ENCODE assay signal across 7 mouse cellular contexts in genomic region chr12:86241604-86242536, GRCm38 (mm10). TPM values are rescaled to one million over a fixed set of nuclear protein-coding genes. Genes with fewer than 3 reads are reported as not detected.
A peak's percentile ranks its signal among the peaks of the same experiment; 100 is the strongest.
DNase-seq lines count a peak whose midpoint lies in the region; ATAC-seq lines count a peak whose summit lies in the region.

Gene Gpatch2l, plus strand, starts transcription at chr12:86241858.

- WGBS in intestine, embryonic 16.5 days: under 1% methylated on average over 58 of the region's 58 CpGs
- 1% methylated on average over 58 of the region's 58 CpGs for WGBS in midbrain, embryonic 11.5 days

- H3K4me2 ChIP-seq in intestine, embryonic 16.5 days (ENCODE audit: low read depth, low read length): peak within 1 kb of the TSS; percentile 87
- peak within 1 kb of the TSS; percentile 93 for H3K4me2 ChIP-seq in midbrain, embryonic 11.5 days

- no peaks in the 10 kb centered on the region for H3K9me3 ChIP-seq in intestine, embryonic 16.5 days (ENCODE audit: control insufficient read depth, low read length)
- H3K9me3 ChIP-seq in midbrain, embryonic 11.5 days (ENCODE audit: control insufficient read depth, low read length): no peaks in the 10 kb centered on the region

- H3K36me3 ChIP-seq in intestine, embryonic 16.5 days (ENCODE audit: control insufficient read depth, insufficient read depth, low read length): peaks cover 5% of the 10 kb centered on the region; the same call in 1 of the 2 replicates
- no peaks in the 10 kb centered on the region for H3K36me3 ChIP-seq in midbrain, embryonic 11.5 days (ENCODE audit: control insufficient read depth, insufficient read depth, low read length)

- H3K27me3 ChIP-seq in intestine, embryonic 16.5 days (replicated peaks; ENCODE audit: control insufficient read depth, insufficient read depth, low read length): no peaks in the 10 kb centered on the region
- H3K27me3 ChIP-seq in midbrain, embryonic 11.5 days (ENCODE audit: control insufficient read depth, insufficient read depth, low read length): no peaks in the 10 kb centered on the region

- intact Hi-C loops in left cerebral cortex, postnatal 36 days (cut with DNase I): no loop called here

- peaks cover 9% of the 10 kb centered on the region for H3K4me1 ChIP-seq in intestine, embryonic 16.5 days (ENCODE audit: control insufficient read depth, insufficient read depth, low read length)
- H3K4me1 ChIP-seq in midbrain, embryonic 11.5 days (ENCODE audit: control insufficient read depth, insufficient read depth, low read length): peaks cover 9% of the 10 kb centered on the region

- H3K27ac ChIP-seq in intestine, embryonic 16.5 days (ENCODE audit: low read length): peak within 1 kb of the TSS; percentile 73
- peak within 1 kb of the TSS; percentile 51 for H3K27ac ChIP-seq in midbrain, embryonic 11.5 days (ENCODE audit: low read depth, low read length)

- peak within 1 kb of the TSS; percentile 80 for H3K4me3 ChIP-seq in intestine, embryonic 16.5 days (ENCODE audit: low read length)
- peak within 1 kb of the TSS; percentile 85 for H3K4me3 ChIP-seq in midbrain, embryonic 11.5 days (ENCODE audit: low read depth, low read length)

- ATAC-seq in intestine, embryonic 16.5 days: peak; percentile 100
- ATAC-seq in midbrain, embryonic 11.5 days (ENCODE audit: low FRiP score): peak; percentile 99

- peak; percentile 96 for DNase-seq in adrenal gland, adult 8-10 months
- DNase-seq in embryo, embryonic 9.5 days (ENCODE audit: extremely low spot score): peak; percentile 95
- DNase-seq in gastrocnemius, postnatal 4 days (ENCODE audit: low spot score in 2 of 2): peak; percentile 94 to 96
- DNase-seq in left cerebral cortex, postnatal 36 days (ENCODE audit: low spot score in 2 of 2): peak; percentile 92 to 94
- DNase-seq in midbrain, embryonic 11.5 days (ENCODE audit: low spot score, missing footprints): peak; percentile 99
- DNase-seq in skeletal muscle tissue, adult 2 months (ENCODE audit: low read depth, low spot score): peak; percentile 92

- H3K9ac ChIP-seq in intestine, embryonic 16.5 days (ENCODE audit: low read depth, low read length): peak within 1 kb of the TSS; percentile 88
- peak within 1 kb of the TSS; percentile 84 for H3K9ac ChIP-seq in midbrain, embryonic 11.5 days (ENCODE audit: low read length)

RNA-seq across cellular contexts. Expression of gene Gpatch2l, which starts in this region (rescaled TPM):
- total RNA-seq in adrenal gland, adult 8-10 months (2022): 10 to 100 TPM; 20.7 to 29.1 (median 24.9) TPM
- total RNA-seq in gastrocnemius, postnatal 4 days (2021): 10 to 100 TPM; 17.1 to 19.8 TPM
- polyA plus RNA-seq in intestine, embryonic 16.5 days (2015; fragmentation: Nextera tagmentation; extraction: Ambion mirVana): 9.8 and 10.1 TPM in 2 replicates
- total RNA-seq in left cerebral cortex, postnatal 36 days (2021): 10 to 100 TPM; 35.6 to 36.5 TPM
- polyA plus RNA-seq in midbrain, embryonic 11.5 days (2014; fragmentation: Nextera tagmentation; extraction: Ambion mirVana): 16.7 and 19.2 TPM in 2 replicates

Comparison
In these comparisons a context has a peak if more than half of its experiments do, and no peak if none do; other contexts are left out.
1. Peak in every context shown above with its lines: DNase-seq, ATAC-seq, H3K4me3 ChIP-seq and H3K27ac ChIP-seq.